Mouse (Mus musculus): ENCODE measurements around the gene AU022252.

- TF ChIP-seq CTCF (IDR thresholded peaks at IDR 0.05; ENCODE audit: control insufficient read depth, insufficient read depth, insufficient read length): no peak
- TF ChIP-seq MYOG (IDR thresholded peaks at IDR 0.05; ENCODE audit: control insufficient read depth, extremely low read depth, insufficient read length): no peak
Observed at GRCm38 (mm10) chr4:119232410-119233255, at the start of gene AU022252, which contains the start of gene P3h1.

Data from C2C12 (cell line).